Mouse (Mus musculus): ENCODE measurements at regions not wholly inside any gene's neighbourhood (a gene's known extent, or its start where the extent isn't known, plus 50 kb on each side); places are given as distances from the start of the nearest gene placed in this dataset.
A peak's percentile ranks its signal among the peaks of the same experiment; 100 is the strongest.

- DNase-seq: no peak
Measured at GRCm38 (mm10) chr3:115655020-115655419, 59.9 kb downstream of the S1pr1 start.

GRCm38 (mm10) chr3:115652236-115652635 lies 62.6 kb downstream of the S1pr1 start:
- no peak for DNase-seq

- no peak for DNase-seq
Measured at GRCm38 (mm10) chr3:115649338-115650117, 65.3 kb downstream of the S1pr1 start.

GRCm38 (mm10) chr3:115646993-115647392 lies 67.9 kb downstream of the S1pr1 start:
- DNase-seq: no peak

GRCm38 (mm10) chr3:115644307-115644706 lies 70.6 kb downstream of the S1pr1 start:
- DNase-seq: no peak

- peak; percentile 57 for DNase-seq
Measured at GRCm38 (mm10) chr3:115642846-115643260, 72.0 kb downstream of the S1pr1 start.

- no peak for DNase-seq
Measured at GRCm38 (mm10) chr3:115642001-115642845, 72.6 kb downstream of the S1pr1 start.

GRCm38 (mm10) chr3:115641411-115641810 lies 73.5 kb downstream of the S1pr1 start:
- peak; percentile 37 for DNase-seq

GRCm38 (mm10) chr3:115635487-115635886 lies 79.4 kb downstream of the S1pr1 start:
- no peak for DNase-seq

GRCm38 (mm10) chr3:115635081-115635480 lies 79.8 kb downstream of the S1pr1 start:
- DNase-seq: peak; percentile 11

GRCm38 (mm10) chr3:115632417-115632743 lies 82.5 kb downstream of the S1pr1 start:
- DNase-seq: no peak

- DNase-seq: no peak
Measured at GRCm38 (mm10) chr3:115631573-115632416, 83.1 kb downstream of the S1pr1 start.

GRCm38 (mm10) chr3:115622920-115623319 lies 92.0 kb downstream of the S1pr1 start:
- DNase-seq: no peak

- no peak for DNase-seq
Measured at GRCm38 (mm10) chr3:115622300-115622699, 92.6 kb downstream of the S1pr1 start.

GRCm38 (mm10) chr3:115619970-115620369 lies 94.9 kb downstream of the S1pr1 start:
- no peak for DNase-seq

- peak; percentile 5 for DNase-seq
Measured at GRCm38 (mm10) chr3:115615994-115616598, 98.8 kb downstream of the S1pr1 start.

GRCm38 (mm10) chr3:115612859-115613258 lies 102.0 kb downstream of the S1pr1 start:
- DNase-seq: no peak

- no peak for DNase-seq
Measured at GRCm38 (mm10) chr3:115608087-115608486, 106.8 kb downstream of the S1pr1 start.

GRCm38 (mm10) chr3:115604734-115605279 lies 110.1 kb downstream of the S1pr1 start:
- DNase-seq: no peak

GRCm38 (mm10) chr3:115604267-115604666 lies 110.6 kb downstream of the S1pr1 start:
- no peak for DNase-seq

- no peak for DNase-seq
Measured at GRCm38 (mm10) chr3:115603803-115604202, 111.1 kb downstream of the S1pr1 start.

- DNase-seq: no peak
Measured at GRCm38 (mm10) chr3:115599281-115599680, 115.6 kb downstream of the S1pr1 start.
